Mouse (Mus musculus) urinary bladder, postnatal 14 days (tissue): Measurements from ENCODE around the gene Nek6.
A peak's percentile ranks its signal among the peaks of the same experiment; 100 is the strongest.

Source experiments
- DNase-seq: peaks from one replicate; pipeline ENCODE4 v3.0.0; 2021; ENCODE audit warnings: low spot score

The Nek6 gene

GRCm38 (mm10) chr2:38621076-38621475 lies 109.6 kb downstream of the Nek6 start:
- DNase-seq = no peak

- DNase-seq = no peak
Observed at GRCm38 (mm10) chr2:38621610-38622021, 110.2 kb downstream of the Nek6 start.

GRCm38 (mm10) chr2:38623411-38623810 lies 112.0 kb downstream of the Nek6 start:
- no peak for DNase-seq

- DNase-seq = no peak
Observed at GRCm38 (mm10) chr2:38623821-38624590, 112.6 kb downstream of the Nek6 start.

- no peak for DNase-seq
Observed at GRCm38 (mm10) chr2:38628801-38629200, 117.4 kb downstream of the Nek6 start.

GRCm38 (mm10) chr2:38629451-38629850 lies 118.0 kb downstream of the Nek6 start:
- no peak for DNase-seq

- no peak for DNase-seq
Observed at GRCm38 (mm10) chr2:38630574-38630973, 119.1 kb downstream of the Nek6 start.

GRCm38 (mm10) chr2:38637716-38638267 lies 126.3 kb downstream of the Nek6 start:
- no peak for DNase-seq

- no peak for DNase-seq
Observed at GRCm38 (mm10) chr2:38641761-38642160, 130.3 kb downstream of the Nek6 start.

- DNase-seq = peak; percentile 90
Observed at GRCm38 (mm10) chr2:38643625-38644427, 132.4 kb downstream of the Nek6 start, which contains the start of gene Psmb7. Gene Psmb7 (minus strand): TSS chr2:38644087.
